Mouse (Mus musculus): ENCODE data around the gene Hdac4. TPM values are rescaled to one million over a fixed set of nuclear protein-coding genes. Genes with fewer than 3 reads are reported as not detected.

Hdac4 gene
- polyA plus RNA-seq, 1 experiment from 2014 or later = 25.3 TPM

GRCm38 (mm10) chr1:92014496-92014895 lies 181.0 kb downstream of the Hdac4 start:
- Histone ChIP-seq H3K27ac (ENCODE audit: low read length) (no peak overlapping the region), H3K4me2 (ENCODE audit: low read length) (no peak overlapping the region), H3K4me1 (ENCODE audit: control insufficient read depth, insufficient read depth, low read length) (no peaks in the 10 kb centered on the region), H3K9me3 (replicated peaks; ENCODE audit: control insufficient read depth, low read length, poor library complexity, severe bottlenecking) (no peaks in the 10 kb centered on the region), H3K4me3 (ENCODE audit: low read depth, low read length) (no peak overlapping the region), H3K27me3 (ENCODE audit: control insufficient read depth, insufficient read depth, low read depth, low read length) (no peaks in the 10 kb centered on the region), H3K9ac (ENCODE audit: low read depth, low read length) (no peak overlapping the region), H3K36me3 (ENCODE audit: control insufficient read depth, insufficient read depth, low read length) (no peaks in the 10 kb centered on the region)
- no peak for ATAC-seq

GRCm38 (mm10) chr1:92006666-92007065 lies 188.8 kb downstream of the Hdac4 start:
- Histone ChIP-seq H3K4me3 (ENCODE audit: low read depth, low read length) (no peak overlapping the region), H3K4me2 (ENCODE audit: low read length) (no peak overlapping the region), H3K36me3 (ENCODE audit: control insufficient read depth, insufficient read depth, low read length) (no peaks in the 10 kb centered on the region), H3K27ac (ENCODE audit: low read length) (no peak overlapping the region), H3K9ac (ENCODE audit: low read depth, low read length) (no peak overlapping the region), H3K27me3 (ENCODE audit: control insufficient read depth, insufficient read depth, low read depth, low read length) (no peaks in the 10 kb centered on the region), H3K9me3 (replicated peaks; ENCODE audit: control insufficient read depth, low read length, poor library complexity, severe bottlenecking) (no peaks in the 10 kb centered on the region), H3K4me1 (ENCODE audit: control insufficient read depth, insufficient read depth, low read length) (no peaks in the 10 kb centered on the region)
- 33% methylated on average over 1 of the region's 1 CpGs for WGBS
- ATAC-seq = no peak

- Histone ChIP-seq H3K9me3 (replicated peaks; ENCODE audit: control insufficient read depth, low read length, poor library complexity, severe bottlenecking) (no peaks in the 10 kb centered on the region), H3K9ac (ENCODE audit: low read depth, low read length) (no peak overlapping the region), H3K4me3 (ENCODE audit: low read depth, low read length) (no peak overlapping the region), H3K4me1 (ENCODE audit: control insufficient read depth, insufficient read depth, low read length) (no peaks in the 10 kb centered on the region), H3K4me2 (ENCODE audit: low read length) (no peak overlapping the region), H3K27me3 (ENCODE audit: control insufficient read depth, insufficient read depth, low read depth, low read length) (no peaks in the 10 kb centered on the region), H3K36me3 (ENCODE audit: control insufficient read depth, insufficient read depth, low read length) (no peaks in the 10 kb centered on the region), H3K27ac (ENCODE audit: low read length) (no peak overlapping the region)
- no peak for ATAC-seq
- 36% methylated on average over 2 of the region's 2 CpGs for WGBS
Measured at GRCm38 (mm10) chr1:92005617-92005940, 189.9 kb downstream of the Hdac4 start.

GRCm38 (mm10) chr1:92004906-92005616 lies 190.4 kb downstream of the Hdac4 start:
- H3K4me3 ChIP-seq (ENCODE audit: low read depth, low read length) = no peak overlapping the region

GRCm38 (mm10) chr1:92004122-92004521 lies 191.4 kb downstream of the Hdac4 start:
- Histone ChIP-seq H3K4me2 (ENCODE audit: low read length) (no peak overlapping the region), H3K36me3 (ENCODE audit: control insufficient read depth, insufficient read depth, low read length) (no peaks in the 10 kb centered on the region), H3K4me1 (ENCODE audit: control insufficient read depth, insufficient read depth, low read length) (no peaks in the 10 kb centered on the region), H3K4me3 (ENCODE audit: low read depth, low read length) (no peak overlapping the region), H3K9me3 (replicated peaks; ENCODE audit: control insufficient read depth, low read length, poor library complexity, severe bottlenecking) (no peaks in the 10 kb centered on the region), H3K9ac (ENCODE audit: low read depth, low read length) (no peak overlapping the region), H3K27ac (ENCODE audit: low read length) (no peak overlapping the region), H3K27me3 (ENCODE audit: control insufficient read depth, insufficient read depth, low read depth, low read length) (no peaks in the 10 kb centered on the region)
- WGBS = 57% methylated on average over 1 of the region's 1 CpGs
- ATAC-seq = no peak

More at GRCm38 (mm10) chr1:92004906-92005616, 190.4 kb downstream of the Hdac4 start:
- Histone ChIP-seq H3K9ac (ENCODE audit: low read depth, low read length) (no peak overlapping the region), H3K4me1 (ENCODE audit: control insufficient read depth, insufficient read depth, low read length) (no peaks in the 10 kb centered on the region), H3K9me3 (replicated peaks; ENCODE audit: control insufficient read depth, low read length, poor library complexity, severe bottlenecking) (no peaks in the 10 kb centered on the region), H3K36me3 (ENCODE audit: control insufficient read depth, insufficient read depth, low read length) (no peaks in the 10 kb centered on the region), H3K4me2 (ENCODE audit: low read length) (no peak overlapping the region), H3K27ac (ENCODE audit: low read length) (no peak overlapping the region), H3K27me3 (ENCODE audit: control insufficient read depth, insufficient read depth, low read depth, low read length) (no peaks in the 10 kb centered on the region)
- WGBS = 78% methylated on average over 8 of the region's 8 CpGs
- ATAC-seq = no peak

- H3K4me2 ChIP-seq (ENCODE audit: low read length) = no peak overlapping the region
- no peaks in the 10 kb centered on the region for H3K4me1 ChIP-seq (ENCODE audit: control insufficient read depth, insufficient read depth, low read length)
- no peaks in the 10 kb centered on the region for H3K9me3 ChIP-seq (replicated peaks; ENCODE audit: control insufficient read depth, low read length, poor library complexity, severe bottlenecking)
- WGBS = 100% methylated on average over 2 of the region's 2 CpGs
- no peak for ATAC-seq
- H3K9ac ChIP-seq (ENCODE audit: low read depth, low read length) = no peak overlapping the region
- no peaks in the 10 kb centered on the region for H3K27me3 ChIP-seq (ENCODE audit: control insufficient read depth, insufficient read depth, low read depth, low read length)
- H3K4me3 ChIP-seq (ENCODE audit: low read depth, low read length) = no peak overlapping the region
- no peak overlapping the region for H3K27ac ChIP-seq (ENCODE audit: low read length)
- peaks cover 4% of the 10 kb centered on the region for H3K36me3 ChIP-seq (ENCODE audit: control insufficient read depth, insufficient read depth, low read length)
Measured at GRCm38 (mm10) chr1:92000226-92000625, 195.3 kb downstream of the Hdac4 start.

GRCm38 (mm10) chr1:91993658-91994165 lies 201.8 kb downstream of the Hdac4 start:
- Histone ChIP-seq H3K4me2 (ENCODE audit: low read length) (no peak overlapping the region), H3K9ac (ENCODE audit: low read depth, low read length) (no peak overlapping the region), H3K27me3 (ENCODE audit: control insufficient read depth, insufficient read depth, low read depth, low read length) (no peaks in the 10 kb centered on the region), H3K4me1 (ENCODE audit: control insufficient read depth, insufficient read depth, low read length) (no peaks in the 10 kb centered on the region), H3K36me3 (ENCODE audit: control insufficient read depth, insufficient read depth, low read length) (peaks cover 14% of the 10 kb centered on the region), H3K4me3 (ENCODE audit: low read depth, low read length) (no peak overlapping the region), H3K27ac (ENCODE audit: low read length) (no peak overlapping the region), H3K9me3 (replicated peaks; ENCODE audit: control insufficient read depth, low read length, poor library complexity, severe bottlenecking) (no peaks in the 10 kb centered on the region)
- WGBS = 52% methylated on average over 9 of the region's 9 CpGs
- no peak for ATAC-seq

- Histone ChIP-seq H3K9me3 (replicated peaks; ENCODE audit: control insufficient read depth, low read length, poor library complexity, severe bottlenecking) (no peaks in the 10 kb centered on the region), H3K9ac (ENCODE audit: low read depth, low read length) (no peak overlapping the region), H3K27me3 (ENCODE audit: control insufficient read depth, insufficient read depth, low read depth, low read length) (no peaks in the 10 kb centered on the region), H3K4me2 (ENCODE audit: low read length) (no peak overlapping the region), H3K27ac (ENCODE audit: low read length) (no peak overlapping the region), H3K4me3 (ENCODE audit: low read depth, low read length) (no peak overlapping the region), H3K36me3 (ENCODE audit: control insufficient read depth, insufficient read depth, low read length) (peaks cover 14% of the 10 kb centered on the region), H3K4me1 (ENCODE audit: control insufficient read depth, insufficient read depth, low read length) (no peaks in the 10 kb centered on the region)
- ATAC-seq = no peak
- WGBS = 85% methylated on average over 3 of the region's 3 CpGs
Measured at GRCm38 (mm10) chr1:91992652-91993051, 202.8 kb downstream of the Hdac4 start.

- H3K4me1 ChIP-seq (ENCODE audit: control insufficient read depth, insufficient read depth, low read length) = no peaks in the 10 kb centered on the region
- H3K36me3 ChIP-seq (ENCODE audit: control insufficient read depth, insufficient read depth, low read length) = peaks cover 23% of the 10 kb centered on the region
- H3K9ac ChIP-seq (ENCODE audit: low read depth, low read length) = no peak overlapping the region
- H3K9me3 ChIP-seq (replicated peaks; ENCODE audit: control insufficient read depth, low read length, poor library complexity, severe bottlenecking) = no peaks in the 10 kb centered on the region
- no peaks in the 10 kb centered on the region for H3K27me3 ChIP-seq (ENCODE audit: control insufficient read depth, insufficient read depth, low read depth, low read length)
- no peak overlapping the region for H3K4me2 ChIP-seq (ENCODE audit: low read length)
- no peak overlapping the region for H3K27ac ChIP-seq (ENCODE audit: low read length)
- no peak overlapping the region for H3K4me3 ChIP-seq (ENCODE audit: low read depth, low read length)
- ATAC-seq = no peak
Measured at GRCm38 (mm10) chr1:91991597-91991996, 203.9 kb downstream of the Hdac4 start.

All from midbrain, embryonic 16.5 days (tissue).